ENCODE assay signal across 8 mouse cellular contexts in genomic region chr10:127668093-127669050, GRCm38 (mm10). TPM values are rescaled to one million over a fixed set of nuclear protein-coding genes. Genes with fewer than 3 reads are reported as not detected.
DNase-seq lines count a peak whose midpoint lies in the region; ATAC-seq and TF ChIP-seq lines count a peak whose summit lies in the region.

Gene Nab2 (minus strand): TSS chr10:127668568.

- peak within 1 kb of the TSS; percentile 77 for H3K4me2 ChIP-seq in hindbrain, embryonic 12.5 days (replicated peaks)

- DNase-seq in MEL (ENCODE audit: low read depth, low spot score): peak; percentile 88
- peak; percentile 75 to 77 for DNase-seq in cerebellum, adult 18-20 months
- DNase-seq in frontal cortex, postnatal 25 days (ENCODE audit: low spot score in 2 of 2): peak; percentile 63
- peak; percentile 69 to 73 for DNase-seq in layer of hippocampus, postnatal 36 days
- peak; percentile 90 to 93 for DNase-seq in lung, postnatal 4 days
- peak; percentile 88 to 89 for DNase-seq in right cerebral cortex, postnatal 10 days (ENCODE audit: low spot score in 2 of 2)
- DNase-seq in urinary bladder, postnatal 25 days (ENCODE audit: low spot score): peak; percentile 71

- TF ChIP-seq RAD21 in MEL (IDR thresholded peaks at IDR 0.05; ENCODE audit: low read depth, low read length): no peak

- H3K9ac ChIP-seq in MEL (ENCODE audit: control insufficient read depth, low read depth, low read length, poor library complexity, severe bottlenecking): peak within 1 kb of the TSS; percentile 91
- H3K9ac ChIP-seq in hindbrain, embryonic 12.5 days: peak within 1 kb of the TSS; percentile 65

- peak in 1 of 2 experiments; percentile 44; a peak in 3 of 4 replicates for TF ChIP-seq POLR2A in MEL (IDR thresholded peaks at IDR 0.05; ENCODE audit: control insufficient read depth in 1 of 2, insufficient read depth in 1 of 2, low read depth in 1 of 2, low read length in 2 of 2, poor library complexity in 1 of 2)

- H3K27me3 ChIP-seq in MEL (ENCODE audit: control insufficient read depth in 1 of 2, insufficient read depth in 2 of 2, low read length in 2 of 2): no peaks in the 10 kb centered on the region
- peaks cover 63% of the 10 kb centered on the region for H3K27me3 ChIP-seq in hindbrain, embryonic 12.5 days

- peaks cover 22% of the 10 kb centered on the region for H3K79me2 ChIP-seq in MEL (ENCODE audit: control insufficient read depth, insufficient read depth, low read length, poor library complexity)

- WGBS in hindbrain, embryonic 12.5 days: 2% methylated on average over 40 of the region's 40 CpGs

- peak in 1 of 2 experiments; percentile 84; a peak in 3 of 4 replicates for TF ChIP-seq EP300 in MEL (IDR thresholded peaks at IDR 0.05; ENCODE audit: low read depth in 1 of 2, low read length in 2 of 2)

- H3K9me3 ChIP-seq in MEL (replicated peaks; ENCODE audit: insufficient read depth, low read length): no peaks in the 10 kb centered on the region
- no peaks in the 10 kb centered on the region for H3K9me3 ChIP-seq in hindbrain, embryonic 12.5 days (replicated peaks)

- H3K4me1 ChIP-seq in MEL (ENCODE audit: control insufficient read depth in 1 of 2, insufficient read depth in 2 of 2, low read length in 2 of 2): peaks cover 6 to 38% of the 10 kb centered on the region in 2 experiments
- peaks cover 56% of the 10 kb centered on the region for H3K4me1 ChIP-seq in hindbrain, embryonic 12.5 days

- 0 out of 2 replicates have a peak, but pooled peaks have one; percentile 11 for ATAC-seq in hindbrain, embryonic 12.5 days (ENCODE audit: low FRiP score)

- H3K4me3 ChIP-seq in MEL (ENCODE audit: control insufficient read depth in 1 of 2, insufficient read depth in 1 of 2, low read depth in 2 of 2, low read length in 2 of 2): peak within 1 kb of the TSS; percentile 72 to 94
- H3K4me3 ChIP-seq in hindbrain, embryonic 12.5 days: peak within 1 kb of the TSS; percentile 51

- peak within 1 kb of the TSS; percentile 98 for H3K27ac ChIP-seq in MEL (ENCODE audit: control insufficient read depth, low read depth, low read length)
- peak within 1 kb of the TSS; percentile 85 for H3K27ac ChIP-seq in hindbrain, embryonic 12.5 days

- H3K36me3 ChIP-seq in MEL (ENCODE audit: control insufficient read depth in 1 of 2, insufficient read depth in 2 of 2, low read length in 2 of 2): peaks cover 0 to 29% of the 10 kb centered on the region in 2 experiments; a peak in 2 of 4 replicates
- no peaks in the 10 kb centered on the region for H3K36me3 ChIP-seq in hindbrain, embryonic 12.5 days

- TF ChIP-seq CTCF in MEL (IDR thresholded peaks at IDR 0.05 in 2 of 3, conservative IDR thresholded peaks at IDR 0.05 in 1 of 3; ENCODE audit: control insufficient read depth in 1 of 3, insufficient read depth in 1 of 3, low read depth in 2 of 3, low read length in 3 of 3, poor library complexity in 1 of 3, severe bottlenecking in 1 of 3): peak in 2 of 3 experiments; percentile 40 to 57; a peak in 4 of 6 replicates

TF ChIP-seq in MEL, 35 proteins besides CTCF, POLR2A, EP300 and RAD21:
- peak; percentile 65 for TF ChIP-seq ZNF384 (IDR thresholded peaks at IDR 0.05; ENCODE audit: low read depth, low read length)
- TF ChIP-seq MAFK (IDR thresholded peaks at IDR 0.05; ENCODE audit: borderline replicate concordance, low read depth, low read length): peak; percentile 11; the same call in 1 of the 2 replicates
- peak; percentile 49; the same call in 1 of the 2 replicates for TF ChIP-seq BHLHE40 (IDR thresholded peaks at IDR 0.05; ENCODE audit: borderline replicate concordance, low read depth, low read length)
- TF ChIP-seq MYC (IDR thresholded peaks at IDR 0.05; ENCODE audit: low read depth, low read length): no peak
- TF ChIP-seq ELF1 (IDR thresholded peaks at IDR 0.05; ENCODE audit: low read depth, low read length): no peak
- TF ChIP-seq KAT2A (conservative IDR thresholded peaks at IDR 0.05; ENCODE audit: low read depth, low read length): no peak
- peak; percentile 68 for TF ChIP-seq ETS1 (IDR thresholded peaks at IDR 0.05; ENCODE audit: low read depth, low read length)
- TF ChIP-seq SMC3 (IDR thresholded peaks at IDR 0.05; ENCODE audit: low read depth, low read length): no peak
- TF ChIP-seq SIN3A (IDR thresholded peaks at IDR 0.05; ENCODE audit: low read length): peak; percentile 78
- TF ChIP-seq JUND (IDR thresholded peaks at IDR 0.05; ENCODE audit: low read depth, low read length): no peak
- no peak; the same call in 1 of the 2 replicates for TF ChIP-seq CHD2 (IDR thresholded peaks at IDR 0.05; ENCODE audit: low read length)
- no peak for TF ChIP-seq NRF1 (IDR thresholded peaks at IDR 0.05; ENCODE audit: insufficient read depth, low read depth, low read length, poor library complexity, severe bottlenecking)
- peak; percentile 71 for TF ChIP-seq MYB (IDR thresholded peaks at IDR 0.05; ENCODE audit: low read depth, low read length)
- peak; percentile 9; the same call in 1 of the 2 replicates for TF ChIP-seq NELFE (IDR thresholded peaks at IDR 0.05; ENCODE audit: low read depth, low read length)
- TF ChIP-seq TCF12 (IDR thresholded peaks at IDR 0.05; ENCODE audit: low read depth, low read length): peak; percentile 44
- no peak for TF ChIP-seq MAX (IDR thresholded peaks at IDR 0.05; ENCODE audit: low read length)
- TF ChIP-seq TAL1 (IDR thresholded peaks at IDR 0.05; ENCODE audit: low read length): no peak
- TF ChIP-seq TBP (IDR thresholded peaks at IDR 0.05; ENCODE audit: low read depth, low read length): peak; percentile 46; the same call in 1 of the 2 replicates
- TF ChIP-seq RCOR1 (IDR thresholded peaks at IDR 0.05; ENCODE audit: low read depth, low read length): peak; percentile 30; the same call in 1 of the 2 replicates
- TF ChIP-seq MXI1 (IDR thresholded peaks at IDR 0.05; ENCODE audit: low read depth, low read length): no peak; the same call in 1 of the 2 replicates
- TF ChIP-seq MAZ (IDR thresholded peaks at IDR 0.05; ENCODE audit: low read depth, low read length): peak; percentile 58
- TF ChIP-seq HCFC1 (IDR thresholded peaks at IDR 0.05; ENCODE audit: low read depth, low read length): peak; percentile 28; the same call in 1 of the 2 replicates

RNA-seq across cellular contexts. Expression of gene Nab2, which starts in this region (rescaled TPM):
- total RNA-seq in MEL (2012; rRNA removed): 29.1 and 36.1 TPM in 2 replicates
- polyA plus RNA-seq in MEL (2012; ENCODE audit: insufficient read depth in 1 of 2, insufficient read length in 2 of 2, low read depth in 1 of 2, low replicate concordance in 2 of 2, missing spikeins in 1 of 2): 10 to 100 TPM in 1 of 2 experiments, not detected in 1; 37.1 TPM
- 6.8 and 8.9 TPM in 2 replicates for polyA plus RNA-seq in hindbrain, embryonic 12.5 days (2016; fragmentation: Nextera tagmentation; extraction: Ambion mirVana)
- 10 to 100 TPM; 42.7 to 43.8 TPM for total RNA-seq in layer of hippocampus, postnatal 36 days (2021)

Comparison
In these comparisons a context has a peak if more than half of its experiments do, and no peak if none do; other contexts are left out.
1. Peak in every context shown above with its lines: DNase-seq, ATAC-seq, H3K4me3 ChIP-seq and H3K27ac ChIP-seq.